Mouse (Mus musculus) lung, postnatal 0 days (tissue): ENCODE measurements around the gene Npas1. TPM values are rescaled to one million over a fixed set of nuclear protein-coding genes. Genes with fewer than 3 reads are reported as not detected.

Source experiments
- ATAC-seq: fragments of 200-750 bp; cut with Nextera tagmentation; 2 replicates; pipeline ENCODE4 v1.8.0; 2017; ENCODE audit warnings: moderate library complexity
- DNase-seq: peaks from one replicate; pipeline ENCODE4 v3.0.0-alpha.2; 2016; ENCODE audit warnings: low spot score
- H3K27ac ChIP-seq: fragments of 300-500 bp; sonication (generic); 2 replicates; pipeline ENCODE4 v1.5.1; 2014; ENCODE audit warnings: antibody characterized with exemption, mild to moderate bottlenecking, low read length, mixed read lengths
- H3K27me3 ChIP-seq: fragments of 300-500 bp; sonication (generic); replicated peaks from 2 replicates; pipeline ENCODE4 v1.6.1; 2014; ENCODE audit warnings: low read length, mixed read lengths; ENCODE audit not compliant: insufficient read depth
- H3K36me3 ChIP-seq: fragments of 300-500 bp; sonication (generic); 2 replicates; pipeline ENCODE4 v1.6.1; 2014; ENCODE audit warnings: low read length, mixed read lengths; ENCODE audit not compliant: insufficient read depth
- H3K4me1 ChIP-seq: fragments of 300-500 bp; sonication (generic); 2 replicates; pipeline ENCODE4 v1.6.1; 2014; ENCODE audit warnings: antibody characterized with exemption, low read depth, low read length, mixed read lengths; ENCODE audit not compliant: insufficient read depth
- H3K4me2 ChIP-seq: fragments of 300-500 bp; sonication (generic); replicated peaks from 2 replicates; pipeline ENCODE4 v1.6.1; 2014; ENCODE audit warnings: low read depth, mild to moderate bottlenecking, low read length, moderate library complexity, mixed read lengths
- H3K4me3 ChIP-seq: fragments of 300-500 bp; sonication (generic); 2 replicates; pipeline ENCODE4 v1.5.1; 2014; ENCODE audit warnings: low read depth, low read length
- H3K9ac ChIP-seq: fragments of 300-500 bp; sonication (generic); replicated peaks from 2 replicates; pipeline ENCODE4 v1.6.1; 2014; ENCODE audit warnings: low read depth, mild to moderate bottlenecking
- H3K9me3 ChIP-seq: fragments of 300-500 bp; sonication (generic); 2 replicates; pipeline ENCODE4 v1.6.1; 2016; ENCODE audit warnings: low read length, mixed read lengths
- CTCF ChIP-seq: IDR thresholded peaks from 2 replicates; pipeline ENCODE4 v1.5.1; 2016; ENCODE audit warnings: antibody characterized with exemption, mild to moderate bottlenecking
- EP300 ChIP-seq: IDR thresholded peaks from 2 replicates; pipeline ENCODE4 v1.6.1; 2016; ENCODE audit warnings: antibody characterized with exemption, mild to moderate bottlenecking, control low read depth
- WGBS: fragments of 180-500 bp; shearing (Covaris S2); extraction: QIAGEN DNeasy Blood & Tissue Kit; methylation state at CpG from one replicate; pipeline ENCODE4 v1.1.7; 2014; 5-methylcytosine and 5-hydroxymethylcytosine counted together
- polyA plus RNA-seq: library from polyadenylated mRNA; unstranded; fragments of >200 nt; fragmentation: Nextera tagmentation; extraction: Ambion mirVana; gene quantifications from 2 replicates; pipeline ENCODE4 v1.2.1, GENCODE M21; 2015

Npas1 gene
- polyA plus RNA-seq, 1 experiment from 2014 or later, result 0.17 TPM

DNA sequence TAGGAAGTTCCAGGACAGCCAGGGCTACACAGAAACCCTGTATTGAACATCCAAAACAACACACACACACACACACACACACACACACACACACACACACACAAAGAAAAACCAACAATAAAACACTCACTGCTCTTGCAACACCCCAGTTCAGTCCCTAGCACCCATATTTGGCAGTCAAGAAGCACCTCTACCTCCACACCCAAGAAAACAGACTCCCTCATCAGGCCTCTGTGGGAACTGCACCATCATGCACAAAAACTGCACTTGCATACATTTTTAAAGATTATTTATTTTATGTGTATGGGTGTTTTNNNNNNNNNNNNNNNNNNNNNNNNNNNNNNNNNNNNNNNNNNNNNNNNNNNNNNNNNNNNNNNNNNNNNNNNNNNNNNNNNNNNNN lies 36.3 kb downstream of the Npas1 start:
- Histone ChIP-seq H3K4me3 (no peak overlapping the region), H3K27ac (no peak overlapping the region), H3K9me3 (no peaks in the 10 kb centered on the region), H3K4me2 (no peak overlapping the region), H3K4me1 (no peaks in the 10 kb centered on the region), H3K9ac (no peak overlapping the region), H3K27me3 (no peaks in the 10 kb centered on the region), H3K36me3 (no peaks in the 10 kb centered on the region)
- peak; percentile 45 for DNase-seq
- TF ChIP-seq CTCF, result peak; percentile 51
- TF ChIP-seq EP300, result no peak
- ATAC-seq, result peak; percentile 33; the same call in 1 of the 2 replicates

DNA sequence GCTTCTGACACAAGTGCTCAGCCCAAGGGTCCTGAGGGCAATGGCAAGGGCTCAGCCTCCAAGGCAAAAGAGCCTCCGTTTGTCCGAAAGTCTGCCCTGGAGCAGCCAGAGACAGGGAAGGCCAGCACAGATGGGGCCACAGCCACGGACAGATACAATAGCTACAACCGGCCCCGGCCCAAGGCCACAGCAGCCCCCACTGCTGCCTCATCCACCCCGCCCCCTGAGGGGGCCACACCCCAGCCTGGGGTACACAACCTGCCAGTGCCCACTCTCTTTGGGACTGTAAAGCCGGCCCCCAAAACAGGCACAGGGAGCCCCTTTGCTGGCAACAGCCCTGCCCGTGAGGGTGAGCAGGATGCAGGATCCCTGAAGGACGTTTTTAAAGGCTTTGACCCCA lies 42.4 kb downstream of the Npas1 start:
- Histone ChIP-seq H3K27ac (no peak overlapping the region), H3K4me2 (no peak overlapping the region), H3K27me3 (no peaks in the 10 kb centered on the region), H3K4me1 (no peaks in the 10 kb centered on the region), H3K9ac (no peak overlapping the region), H3K9me3 (no peaks in the 10 kb centered on the region), H3K36me3 (peaks cover 45% of the 10 kb centered on the region), H3K4me3 (no peak overlapping the region)
- DNase-seq (no peak), ATAC-seq (no peak)
- TF ChIP-seq EP300, result no peak
- TF ChIP-seq CTCF, result no peak
- 88% methylated on average over 9 of the region's 9 CpGs for WGBS

DNA sequence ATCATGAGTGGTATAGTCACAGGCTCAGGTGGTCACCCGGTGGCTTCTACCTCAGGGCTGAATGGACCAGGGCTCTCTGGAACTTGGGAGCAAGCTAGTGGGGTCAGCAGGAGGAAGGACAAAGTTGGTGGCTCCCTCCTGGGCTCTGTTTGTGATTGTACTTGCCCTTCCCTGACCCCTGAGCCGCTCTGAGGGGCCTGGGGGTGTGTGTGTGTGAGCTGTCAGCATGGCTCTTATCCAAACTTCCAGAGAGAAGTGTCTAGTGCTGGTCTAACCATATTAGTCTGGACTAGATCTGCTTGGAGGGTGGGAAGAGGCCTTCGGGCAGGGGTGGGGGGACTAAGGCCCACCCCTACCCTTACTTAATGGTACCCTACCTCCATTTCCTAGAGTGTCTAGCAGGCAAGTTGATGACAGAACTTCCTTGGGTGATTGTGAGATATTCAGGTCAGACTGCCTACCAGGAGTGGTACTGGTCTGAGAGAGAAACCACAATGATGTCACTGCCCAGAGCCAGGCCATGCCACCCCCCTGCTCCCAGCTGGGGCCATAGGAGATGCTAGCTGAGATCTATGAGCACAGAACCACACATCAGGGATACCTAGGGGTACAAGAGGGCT lies 44.1 kb downstream of the Npas1 start:
- WGBS, result 56% methylated on average over 3 of the region's 3 CpGs
- Histone ChIP-seq H3K9ac (no peak overlapping the region), H3K4me2 (no peak overlapping the region)

DNA sequence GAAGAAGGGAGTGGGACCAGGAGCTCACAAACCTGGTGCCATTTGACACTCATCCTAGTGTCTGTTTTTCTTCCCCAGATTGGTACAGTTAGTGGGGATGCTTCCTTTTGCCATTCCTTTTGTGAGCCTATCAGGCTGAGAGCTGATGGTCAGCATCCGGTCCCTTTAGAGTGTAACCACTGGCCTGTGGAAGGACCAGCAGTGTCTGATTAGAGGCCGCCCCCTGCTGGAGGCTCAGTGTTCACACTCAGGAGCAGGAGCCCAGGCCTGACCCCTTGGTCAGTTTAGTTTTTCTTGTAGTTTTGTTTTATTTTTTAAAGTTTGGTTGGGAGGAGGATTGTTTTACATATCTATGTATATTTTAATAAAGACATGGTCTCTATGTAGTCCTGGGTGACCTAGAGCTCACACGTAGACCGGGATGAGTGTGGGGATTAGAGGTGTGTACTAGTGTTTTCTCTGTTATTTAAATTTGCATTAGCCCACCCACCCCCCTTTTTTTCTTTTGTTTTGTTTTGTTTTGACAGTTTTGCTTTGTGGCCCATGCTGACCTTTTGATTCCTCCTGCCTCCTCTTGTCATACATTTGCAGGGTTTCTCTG lies 51.3 kb downstream of the Npas1 start:
- Histone ChIP-seq H3K4me1 (no peaks in the 10 kb centered on the region), H3K27me3 (no peaks in the 10 kb centered on the region), H3K9ac (no peak overlapping the region), H3K36me3 (peaks cover 78% of the 10 kb centered on the region), H3K27ac (no peak overlapping the region), H3K4me3 (no peak overlapping the region), H3K9me3 (no peaks in the 10 kb centered on the region), H3K4me2 (no peak overlapping the region)
- 55% methylated on average over 4 of the region's 4 CpGs for WGBS
- ATAC-seq, result peak; percentile 95
- peak; percentile 91 for DNase-seq
- TF ChIP-seq EP300, result 0 out of 2 replicates have a peak, but pooled peaks have one; percentile 13
- peak; percentile 95 for TF ChIP-seq CTCF

More for the DNA sequence above, 44.1 kb downstream of the Npas1 start:
- Histone ChIP-seq H3K27me3 (no peaks in the 10 kb centered on the region), H3K27ac (no peak overlapping the region), H3K4me1 (no peaks in the 10 kb centered on the region), H3K9me3 (no peaks in the 10 kb centered on the region), H3K36me3 (peaks cover 60% of the 10 kb centered on the region), H3K4me3 (no peak overlapping the region)
- ATAC-seq, result no peak
- no peak for TF ChIP-seq EP300
- TF ChIP-seq CTCF, result no peak
- DNase-seq, result no peak

DNA sequence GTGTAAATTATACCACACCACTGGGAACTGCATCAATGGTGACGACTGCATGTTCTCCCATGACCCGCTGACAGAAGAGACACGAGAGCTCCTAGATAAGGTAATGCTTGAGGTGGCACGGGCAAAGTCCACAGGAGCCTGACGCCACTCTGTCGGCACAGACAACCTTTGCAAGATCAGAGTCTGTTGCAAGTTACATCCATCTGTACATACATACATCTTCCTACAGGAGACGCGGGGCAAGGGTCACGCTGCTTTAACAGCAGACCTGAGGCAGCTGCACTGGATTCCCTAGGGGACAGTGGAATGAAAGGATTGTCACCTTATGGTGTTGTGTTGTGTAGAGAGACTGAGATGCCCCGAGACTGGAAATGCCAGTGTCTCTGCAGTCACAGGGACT lies 51.8 kb downstream of the Npas1 start:
- Histone ChIP-seq H3K27ac (no peak overlapping the region), H3K27me3 (no peaks in the 10 kb centered on the region), H3K36me3 (peaks cover 80% of the 10 kb centered on the region), H3K9me3 (no peaks in the 10 kb centered on the region), H3K4me3 (no peak overlapping the region), H3K4me1 (no peaks in the 10 kb centered on the region), H3K9ac (no peak overlapping the region), H3K4me2 (no peak overlapping the region)
- TF ChIP-seq EP300, result no peak
- no peak for TF ChIP-seq CTCF
- 88% methylated on average over 10 of the region's 10 CpGs for WGBS
- ATAC-seq (peak; percentile 6; the same call in 1 of the 2 replicates), DNase-seq (no peak)

DNA sequence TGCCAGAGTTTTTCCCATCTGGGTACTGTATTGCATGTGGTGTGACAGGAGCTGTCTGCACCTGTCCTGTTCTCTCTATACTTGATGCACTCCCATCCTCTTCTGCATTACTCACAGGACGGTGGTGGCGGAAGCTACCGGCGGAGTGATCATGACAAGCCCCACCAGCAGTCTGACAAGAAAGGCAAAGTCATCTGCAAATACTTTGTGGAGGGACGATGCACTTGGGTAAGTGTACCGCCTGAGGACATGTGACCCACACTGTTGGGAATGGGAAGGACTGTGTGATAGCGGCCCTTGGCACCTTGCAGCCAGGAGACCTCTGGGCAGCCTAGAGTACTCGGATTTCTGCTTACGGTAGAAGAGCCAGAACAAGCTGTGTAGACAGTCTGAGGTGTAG lies 53.8 kb downstream of the Npas1 start:
- no peak for ATAC-seq
- WGBS, result 91% methylated on average over 9 of the region's 9 CpGs

More for the DNA sequence above, 53.8 kb downstream of the Npas1 start:
- H3K27me3 ChIP-seq, result no peaks in the 10 kb centered on the region
- H3K9ac ChIP-seq, result no peak overlapping the region
- H3K4me1 ChIP-seq, result no peaks in the 10 kb centered on the region
- DNase-seq, result no peak
- no peaks in the 10 kb centered on the region for H3K9me3 ChIP-seq
- H3K4me2 ChIP-seq, result no peak overlapping the region
- TF ChIP-seq CTCF (no peak), EP300 (no peak)
- peaks cover 66% of the 10 kb centered on the region for H3K36me3 ChIP-seq
- no peak overlapping the region for H3K27ac ChIP-seq
- no peak overlapping the region for H3K4me3 ChIP-seq
